Mouse (Mus musculus) intestine, embryonic 14.5 days (tissue): Measurements from ENCODE around the gene Scpep1. TPM values are rescaled to one million over a fixed set of nuclear protein-coding genes. Genes with fewer than 3 reads are reported as not detected.

Experiments used
- ATAC-seq: fragments of 200-750 bp; cut with Nextera tagmentation; replicated peaks from 2 replicates; pipeline ENCODE4 v1.8.0; 2017; ENCODE audit warnings: low read depth, moderate number of reproducible peaks, moderate TSS enrichment, moderate library complexity; ENCODE audit not compliant: low FRiP score, low TSS enrichment
- DNase-seq: peaks from one replicate; pipeline ENCODE4 v3.0.0-alpha.2; 2018; ENCODE audit warnings: low spot score
- H3K27ac ChIP-seq: fragments of 300-500 bp; sonication (generic); 2 replicates; pipeline ENCODE4 v1.5.1; 2014; ENCODE audit warnings: low read depth, mild to moderate bottlenecking, control low read depth
- H3K27me3 ChIP-seq: fragments of 300-500 bp; sonication (generic); replicated peaks from 2 replicates; pipeline ENCODE4 v1.6.1; 2014; ENCODE audit warnings: low read length, control low read depth; ENCODE audit not compliant: control insufficient read depth, insufficient read depth
- H3K36me3 ChIP-seq: fragments of 300-500 bp; sonication (generic); 2 replicates; pipeline ENCODE4 v1.6.1; 2014; ENCODE audit warnings: low read length, control low read depth; ENCODE audit not compliant: control insufficient read depth, insufficient read depth
- H3K4me1 ChIP-seq: fragments of 300-500 bp; sonication (generic); replicated peaks from 2 replicates; pipeline ENCODE4 v1.6.1; 2014; ENCODE audit warnings: low read length, control low read depth, mixed read lengths; ENCODE audit not compliant: control insufficient read depth, insufficient read depth
- H3K4me2 ChIP-seq: fragments of 300-500 bp; sonication (generic); 2 replicates; pipeline ENCODE4 v1.6.1; 2014; ENCODE audit warnings: low read length
- H3K4me3 ChIP-seq: fragments of 300-500 bp; sonication (generic); 2 replicates; pipeline ENCODE4 v1.5.1; 2014; ENCODE audit warnings: low read depth, low read length, control low read depth, mixed read lengths
- H3K9ac ChIP-seq: fragments of 300-500 bp; sonication (generic); 2 replicates; pipeline ENCODE4 v1.6.1; 2014; ENCODE audit warnings: mild to moderate bottlenecking, low read length
- H3K9me3 ChIP-seq: fragments of 300-500 bp; sonication (generic); 2 replicates; pipeline ENCODE4 v1.6.1; 2016; ENCODE audit warnings: low read length, control low read depth; ENCODE audit not compliant: control insufficient read depth
- whole genome bisulfite sequencing: fragments of 180-500 bp; shearing (Covaris S2); extraction: QIAGEN DNeasy Blood & Tissue Kit; methylation state at CpG from one replicate; pipeline ENCODE4 v1.1.7; 2014; 5-methylcytosine and 5-hydroxymethylcytosine counted together
- polyA plus RNA-seq: library from polyadenylated mRNA; unstranded; fragments of >200 nt; fragmentation: Nextera tagmentation; extraction: Ambion mirVana; gene quantifications from 2 replicates; pipeline ENCODE4 v1.2.1, GENCODE M21; 2014

Scpep1 gene
- polyA plus RNA-seq, 1 experiment from 2014 or later, result 94.7 TPM

DNA sequence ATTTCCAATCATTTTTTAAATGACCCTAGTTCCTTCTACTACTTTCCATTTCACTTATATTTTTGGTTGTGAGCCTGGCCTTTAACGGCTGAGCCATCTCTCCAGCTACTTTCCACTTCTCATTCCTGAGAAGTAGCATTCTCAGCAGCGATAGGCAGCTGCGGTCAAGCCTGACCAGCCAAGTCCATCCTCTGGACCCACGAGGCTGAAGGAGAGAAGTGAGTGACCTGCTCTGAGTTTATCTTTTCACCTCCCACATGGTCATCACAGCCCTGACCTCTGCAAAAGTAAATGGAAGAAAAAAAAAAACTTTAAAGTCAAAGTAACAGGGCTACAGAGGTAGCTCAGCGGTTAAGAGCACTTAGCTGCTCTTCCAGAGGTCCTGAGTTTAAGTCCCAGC is 28.7 kb downstream of the Scpep1 start:
- Histone ChIP-seq H3K9me3 (no peaks in the 10 kb centered on the region), H3K4me2 (no peak overlapping the region), H3K36me3 (peaks cover 57% of the 10 kb centered on the region), H3K27ac (no peak overlapping the region), H3K4me3 (no peak overlapping the region), H3K4me1 (no peaks in the 10 kb centered on the region), H3K9ac (no peak overlapping the region), H3K27me3 (no peaks in the 10 kb centered on the region)
- 83% methylated on average over 5 of the region's 5 CpGs for WGBS
- DNase-seq (no peak), ATAC-seq (no peak)

GRCm38 (mm10) chr11:88909388-88910036 is 45.8 kb downstream of the Scpep1 start:
- no peaks in the 10 kb centered on the region for H3K4me1 ChIP-seq
- H3K4me2 ChIP-seq, result no peak overlapping the region
- H3K27ac ChIP-seq, result no peak overlapping the region
- H3K9me3 ChIP-seq, result no peaks in the 10 kb centered on the region
- no peaks in the 10 kb centered on the region for H3K36me3 ChIP-seq
- 87% methylated on average over 8 of the region's 8 CpGs for WGBS
- DNase-seq (no peak), ATAC-seq (no peak)
- H3K9ac ChIP-seq, result no peak overlapping the region
- no peaks in the 10 kb centered on the region for H3K27me3 ChIP-seq
- no peak overlapping the region for H3K4me3 ChIP-seq

- DNase-seq, result peak; percentile 56
- ATAC-seq, result no peak
Observed at GRCm38 (mm10) chr11:88908557-88909211, 46.6 kb downstream of the Scpep1 start.

GRCm38 (mm10) chr11:88907886-88908285 is 47.4 kb downstream of the Scpep1 start:
- 93% methylated on average over 7 of the region's 7 CpGs for WGBS
- no peak overlapping the region for H3K4me2 ChIP-seq
- H3K9ac ChIP-seq, result no peak overlapping the region

More at GRCm38 (mm10) chr11:88908557-88909211, 46.6 kb downstream of the Scpep1 start:
- Histone ChIP-seq H3K27me3 (no peaks in the 10 kb centered on the region), H3K4me1 (no peaks in the 10 kb centered on the region), H3K36me3 (no peaks in the 10 kb centered on the region), H3K9ac (no peak overlapping the region), H3K4me3 (no peak overlapping the region), H3K9me3 (no peaks in the 10 kb centered on the region), H3K27ac (no peak overlapping the region), H3K4me2 (no peak overlapping the region)
- WGBS, result 100% methylated on average over 1 of the region's 1 CpGs

DNA sequence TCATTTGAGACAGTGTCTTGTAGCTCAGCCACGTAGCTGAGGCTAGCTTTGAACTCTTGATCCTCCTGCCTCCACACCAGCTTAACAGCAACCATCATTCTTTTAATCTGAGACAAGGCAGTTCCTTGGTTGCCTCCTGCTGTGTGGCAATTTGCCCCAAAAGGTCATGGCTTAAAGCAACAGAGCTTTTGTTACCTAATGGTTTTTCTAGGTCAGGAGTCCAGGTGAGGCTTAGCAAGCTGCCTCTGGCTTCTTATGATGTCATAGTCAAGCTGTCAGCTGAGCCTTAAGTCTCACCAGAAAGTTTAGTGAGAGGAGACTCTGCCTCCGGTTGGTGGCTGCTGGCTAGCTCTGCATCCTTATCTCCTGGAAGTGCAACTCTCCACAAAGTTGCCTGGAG is 49.6 kb downstream of the Scpep1 start:
- H3K4me3 ChIP-seq, result no peak overlapping the region
- H3K9ac ChIP-seq, result no peak overlapping the region
- no peaks in the 10 kb centered on the region for H3K36me3 ChIP-seq
- no peak overlapping the region for H3K4me2 ChIP-seq
- no peaks in the 10 kb centered on the region for H3K4me1 ChIP-seq
- H3K27me3 ChIP-seq, result no peaks in the 10 kb centered on the region
- no peaks in the 10 kb centered on the region for H3K9me3 ChIP-seq
- DNase-seq, result no peak
- no peak overlapping the region for H3K27ac ChIP-seq
- WGBS, result 31% methylated on average over 2 of the region's 2 CpGs
- no peak for ATAC-seq

More at GRCm38 (mm10) chr11:88907886-88908285, 47.4 kb downstream of the Scpep1 start:
- H3K36me3 ChIP-seq, result no peaks in the 10 kb centered on the region
- H3K9me3 ChIP-seq, result no peaks in the 10 kb centered on the region
- no peak for DNase-seq
- no peaks in the 10 kb centered on the region for H3K4me1 ChIP-seq
- no peak overlapping the region for H3K27ac ChIP-seq
- H3K4me3 ChIP-seq, result no peak overlapping the region
- H3K27me3 ChIP-seq, result no peaks in the 10 kb centered on the region
- ATAC-seq, result no peak

DNA sequence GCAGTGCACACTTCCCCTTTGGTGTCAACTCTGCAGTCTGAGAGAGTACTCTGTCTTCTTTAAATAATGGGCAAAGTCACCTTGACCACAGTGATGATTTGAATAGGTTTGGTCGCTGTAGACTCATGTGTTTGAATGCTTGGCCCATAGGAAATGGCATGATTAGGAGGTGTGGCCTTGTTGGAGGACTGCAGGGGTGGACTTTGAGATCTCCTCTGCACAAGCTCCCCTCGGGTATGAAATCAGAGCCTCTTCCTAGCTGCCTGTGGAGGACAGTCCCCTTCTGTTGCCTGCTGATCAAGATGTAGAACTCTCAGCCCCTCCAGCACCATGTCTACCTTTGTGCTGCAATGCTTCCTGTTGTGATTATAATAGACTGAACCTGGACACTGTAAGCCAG is 51.2 kb downstream of the Scpep1 start:
- H3K27ac ChIP-seq, result no peak overlapping the region
- DNase-seq (no peak), ATAC-seq (no peak)
- no peak overlapping the region for H3K9ac ChIP-seq
- 60% methylated on average over 2 of the region's 2 CpGs for WGBS
- no peaks in the 10 kb centered on the region for H3K9me3 ChIP-seq
- H3K36me3 ChIP-seq, result no peaks in the 10 kb centered on the region
- no peak overlapping the region for H3K4me3 ChIP-seq
- H3K4me2 ChIP-seq, result no peak overlapping the region
- H3K4me1 ChIP-seq, result no peaks in the 10 kb centered on the region
- H3K27me3 ChIP-seq, result no peaks in the 10 kb centered on the region

DNA sequence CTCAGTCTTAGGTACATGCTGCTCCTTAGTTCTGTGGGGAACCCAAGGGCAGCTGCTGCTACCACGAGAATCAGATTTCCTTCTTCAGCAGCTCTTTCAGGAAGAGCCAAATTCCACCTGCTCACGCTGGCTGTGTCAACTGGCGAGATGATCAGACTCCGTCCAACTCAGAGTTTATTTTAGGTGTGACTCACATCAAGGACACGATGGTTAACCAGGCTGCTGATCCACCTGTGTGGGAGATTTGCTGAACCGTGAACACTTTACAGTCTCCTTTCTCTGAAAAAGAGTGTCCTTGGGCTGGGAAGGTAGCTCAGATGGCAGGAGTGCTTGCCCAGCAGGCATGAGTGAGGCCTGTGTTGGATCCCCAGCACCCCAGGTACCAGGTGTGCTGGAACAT is 52.5 kb downstream of the Scpep1 start:
- DNase-seq (no peak), ATAC-seq (no peak)
- Histone ChIP-seq H3K36me3 (no peaks in the 10 kb centered on the region), H3K27me3 (no peaks in the 10 kb centered on the region), H3K4me2 (no peak overlapping the region), H3K9ac (no peak overlapping the region), H3K27ac (no peak overlapping the region), H3K4me1 (no peaks in the 10 kb centered on the region), H3K9me3 (no peaks in the 10 kb centered on the region), H3K4me3 (no peak overlapping the region)
- 73% methylated on average over 6 of the region's 6 CpGs for WGBS

GRCm38 (mm10) chr11:88901341-88901802 is 53.9 kb downstream of the Scpep1 start:
- H3K36me3 ChIP-seq, result no peaks in the 10 kb centered on the region
- DNase-seq, result no peak
- 64% methylated on average over 7 of the region's 7 CpGs for WGBS

GRCm38 (mm10) chr11:88899561-88899960 is 55.7 kb downstream of the Scpep1 start:
- Histone ChIP-seq H3K4me1 (no peaks in the 10 kb centered on the region), H3K4me3 (no peak overlapping the region), H3K27ac (no peak overlapping the region), H3K9me3 (no peaks in the 10 kb centered on the region), H3K9ac (no peak overlapping the region), H3K27me3 (no peaks in the 10 kb centered on the region), H3K4me2 (no peak overlapping the region), H3K36me3 (no peaks in the 10 kb centered on the region)
- ATAC-seq (no peak), DNase-seq (no peak)
- 92% methylated on average over 6 of the region's 6 CpGs for WGBS

More at GRCm38 (mm10) chr11:88901341-88901802, 53.9 kb downstream of the Scpep1 start:
- no peak overlapping the region for H3K27ac ChIP-seq
- no peak overlapping the region for H3K4me2 ChIP-seq
- H3K9me3 ChIP-seq, result no peaks in the 10 kb centered on the region
- ATAC-seq, result no peak
- H3K4me3 ChIP-seq, result no peak overlapping the region
- H3K27me3 ChIP-seq, result no peaks in the 10 kb centered on the region
- no peaks in the 10 kb centered on the region for H3K4me1 ChIP-seq
- no peak overlapping the region for H3K9ac ChIP-seq
